Mouse (Mus musculus) stomach, postnatal 0 days (tissue): ENCODE results near the gene Pfn3. TPM values are rescaled to one million over a fixed set of nuclear protein-coding genes. Genes with fewer than 3 reads are reported as not detected.

Experiments
- ATAC-seq: fragments of 200-750 bp; cut with Nextera tagmentation; 2 replicates; pipeline ENCODE4 v1.8.0; 2017; ENCODE audit not compliant: low FRiP score, low TSS enrichment
- DNase-seq: peaks from one replicate; pipeline ENCODE4 v3.0.0-alpha.2; 2016; ENCODE audit warnings: low spot score
- H3K27ac ChIP-seq: fragments of 300-500 bp; sonication (generic); replicated peaks from 2 replicates; pipeline ENCODE4 v1.5.1; 2014; ENCODE audit warnings: mild to moderate bottlenecking, control low read depth
- H3K27me3 ChIP-seq: fragments of 300-500 bp; sonication (generic); 2 replicates; pipeline ENCODE4 v1.6.1; 2014; ENCODE audit warnings: low read length; ENCODE audit not compliant: control insufficient read depth, insufficient read depth
- H3K36me3 ChIP-seq: fragments of 300-500 bp; sonication (generic); 2 replicates; pipeline ENCODE4 v1.6.1; 2014; ENCODE audit warnings: low read length, mixed read lengths; ENCODE audit not compliant: control insufficient read depth, insufficient read depth
- H3K4me1 ChIP-seq: fragments of 300-500 bp; sonication (generic); replicated peaks from 2 replicates; pipeline ENCODE4 v1.6.1; 2014; ENCODE audit warnings: antibody characterized with exemption; ENCODE audit not compliant: control insufficient read depth, insufficient read depth
- H3K4me2 ChIP-seq: fragments of 300-500 bp; sonication (generic); replicated peaks from 2 replicates; pipeline ENCODE4 v1.6.1; 2014; ENCODE audit warnings: low read depth, mild to moderate bottlenecking, control low read depth, moderate library complexity
- H3K4me3 ChIP-seq: fragments of 300-500 bp; sonication (generic); 2 replicates; pipeline ENCODE4 v1.5.1; 2014; ENCODE audit warnings: low read depth, low read length, control low read depth
- H3K9ac ChIP-seq: fragments of 300-500 bp; sonication (generic); 2 replicates; pipeline ENCODE4 v1.6.1; 2014; ENCODE audit warnings: mild to moderate bottlenecking, low read length, control low read depth, mixed read lengths
- H3K9me3 ChIP-seq: fragments of 300-500 bp; sonication (generic); 2 replicates; pipeline ENCODE4 v1.6.1; 2016; ENCODE audit warnings: low read length; ENCODE audit not compliant: control insufficient read depth
- CTCF ChIP-seq: IDR thresholded peaks from 2 replicates; pipeline ENCODE4 v1.5.1; 2016; ENCODE audit warnings: antibody characterized with exemption, low read depth, mild to moderate bottlenecking, moderate library complexity
- EP300 ChIP-seq: optimal IDR thresholded peaks from 2 replicates; pipeline ENCODE3; 2016; ENCODE audit warnings: antibody characterized with exemption
- WGBS: fragments of 180-500 bp; shearing (Covaris S2); extraction: QIAGEN DNeasy Blood & Tissue Kit; methylation state at CpG from one replicate; pipeline ENCODE4 v1.1.7; 2014; 5-methylcytosine and 5-hydroxymethylcytosine counted together
- polyA plus RNA-seq: library from polyadenylated mRNA; unstranded; fragments of >200 nt; fragmentation: Nextera tagmentation; extraction: Ambion mirVana; gene quantifications from 2 replicates; pipeline ENCODE4 v1.2.1, GENCODE M21; 2015

Gene Pfn3
- polyA plus RNA-seq, 1 experiment from 2014 or later = not detected

GRCm38 (mm10) chr13:55390644-55391043 lies 24.4 kb downstream of the Pfn3 start:
- ATAC-seq (no peak), DNase-seq (no peak)
- Histone ChIP-seq H3K36me3 (no peaks in the 10 kb centered on the region), H3K9me3 (0 out of 2 replicates have a peak, but pooled peaks cover 3% of the 10 kb centered on the region), H3K27me3 (no peaks in the 10 kb centered on the region), H3K27ac (no peak overlapping the region), H3K4me2 (no peak overlapping the region), H3K4me3 (no peak overlapping the region), H3K9ac (no peak overlapping the region), H3K4me1 (no peaks in the 10 kb centered on the region)
- TF ChIP-seq CTCF (no peak), EP300 (no peak)
- WGBS = 74% methylated on average over 3 of the region's 3 CpGs

GRCm38 (mm10) chr13:55381790-55382189 lies 33.2 kb downstream of the Pfn3 start:
- WGBS = 80% methylated on average over 4 of the region's 4 CpGs
- ATAC-seq = no peak
- no peaks in the 10 kb centered on the region; the same call in 1 of the 2 replicates for H3K4me1 ChIP-seq
- no peak overlapping the region for H3K4me2 ChIP-seq
- H3K27ac ChIP-seq = no peak overlapping the region
- no peak for TF ChIP-seq CTCF
- no peak for TF ChIP-seq EP300
- H3K9ac ChIP-seq = no peak overlapping the region
- H3K27me3 ChIP-seq = no peaks in the 10 kb centered on the region
- H3K9me3 ChIP-seq = no peaks in the 10 kb centered on the region
- no peaks in the 10 kb centered on the region for H3K36me3 ChIP-seq
- H3K4me3 ChIP-seq = no peak overlapping the region
- no peak for DNase-seq

- TF ChIP-seq EP300 (no peak), CTCF (peak; percentile 37)
- DNase-seq = peak; percentile 50
- Histone ChIP-seq H3K27me3 (no peaks in the 10 kb centered on the region), H3K4me3 (no peak overlapping the region), H3K9ac (no peak overlapping the region), H3K4me2 (no peak overlapping the region), H3K27ac (no peak overlapping the region), H3K9me3 (no peaks in the 10 kb centered on the region), H3K4me1 (no peaks in the 10 kb centered on the region; the same call in 1 of the 2 replicates), H3K36me3 (no peaks in the 10 kb centered on the region)
- WGBS = 15% methylated on average over 31 of the region's 32 CpGs
- ATAC-seq = peak; percentile 43; the same call in 1 of the 2 replicates
These were observed 36.0 kb downstream of the Pfn3 start for GRCm38 (mm10) chr13:55378907-55379580.

GRCm38 (mm10) chr13:55375877-55376276 lies 39.2 kb downstream of the Pfn3 start:
- Histone ChIP-seq H3K27me3 (no peaks in the 10 kb centered on the region), H3K9ac (no peak overlapping the region), H3K9me3 (no peaks in the 10 kb centered on the region), H3K4me2 (no peak overlapping the region), H3K4me3 (no peak overlapping the region), H3K4me1 (no peaks in the 10 kb centered on the region; the same call in 1 of the 2 replicates), H3K27ac (no peak overlapping the region), H3K36me3 (no peaks in the 10 kb centered on the region)
- DNase-seq (no peak), ATAC-seq (no peak)
- no peak for TF ChIP-seq CTCF
- no peak for TF ChIP-seq EP300
- 46% methylated on average over 2 of the region's 2 CpGs for WGBS

GRCm38 (mm10) chr13:55374206-55374924 lies 40.7 kb downstream of the Pfn3 start:
- TF ChIP-seq CTCF = no peak
- TF ChIP-seq EP300 = no peak
- no peak overlapping the region for H3K4me2 ChIP-seq
- H3K27me3 ChIP-seq = no peaks in the 10 kb centered on the region
- DNase-seq = no peak
- no peak overlapping the region for H3K9ac ChIP-seq
- H3K4me3 ChIP-seq = no peak overlapping the region
- H3K9me3 ChIP-seq = no peaks in the 10 kb centered on the region
- H3K36me3 ChIP-seq = no peaks in the 10 kb centered on the region
- H3K27ac ChIP-seq = no peak overlapping the region
- no peak for ATAC-seq
- 53% methylated on average over 6 of the region's 6 CpGs for WGBS
- no peaks in the 10 kb centered on the region; the same call in 1 of the 2 replicates for H3K4me1 ChIP-seq

GRCm38 (mm10) chr13:55371740-55372139 lies 43.3 kb downstream of the Pfn3 start:
- no peak overlapping the region for H3K27ac ChIP-seq
- H3K27me3 ChIP-seq = no peaks in the 10 kb centered on the region
- TF ChIP-seq EP300 = no peak
- TF ChIP-seq CTCF = no peak
- DNase-seq = no peak
- no peaks in the 10 kb centered on the region for H3K36me3 ChIP-seq
- no peak overlapping the region for H3K4me3 ChIP-seq
- ATAC-seq = no peak
- H3K9me3 ChIP-seq = no peaks in the 10 kb centered on the region
- 60% methylated on average over 4 of the region's 5 CpGs for WGBS
- no peak overlapping the region for H3K9ac ChIP-seq
- H3K4me2 ChIP-seq = no peak overlapping the region
- no peaks in the 10 kb centered on the region for H3K4me1 ChIP-seq
